Mouse (Mus musculus) WW6 (cell line): ENCODE data around the gene Gm20431.
A peak's percentile ranks its signal among the peaks of the same experiment; 100 is the strongest.
"Not testable (repeated sequence)": the region's sequence is repeated elsewhere in the genome, so short reads cannot be mapped to it uniquely, and the experiment has no call there.

Source experiments
- DNase-seq: peaks from one replicate; pipeline ENCODE4 v3.0.0-alpha.2; 2013; ENCODE audit warnings: low read depth, low spot score

Gm20431 gene

GRCm38 (mm10) chr2:167659847-167660610 is 1.3 kb downstream of the Gm20431 start:
- DNase-seq, result no peak

GRCm38 (mm10) chr2:167659177-167659846 is 2.0 kb downstream of the Gm20431 start:
- DNase-seq, result no peak

DNA sequence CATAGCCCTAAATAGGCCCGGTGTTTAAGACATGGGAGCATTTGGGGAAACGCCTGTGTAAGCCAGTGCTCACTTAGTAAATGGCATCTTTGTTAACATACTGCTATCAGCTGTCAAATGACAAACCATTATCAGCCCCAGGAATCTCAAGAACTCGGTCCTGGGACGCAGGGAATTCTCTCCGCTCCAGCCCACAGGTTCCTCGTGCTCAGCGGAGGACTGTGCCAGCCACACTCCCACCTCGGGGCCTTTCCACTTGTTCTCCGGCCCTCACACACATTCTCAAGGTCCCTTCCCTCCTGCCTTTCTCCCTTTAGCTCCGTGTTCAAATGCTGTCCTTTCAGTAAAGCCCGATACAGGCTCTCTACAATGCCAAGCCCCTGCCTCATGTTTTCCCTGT is 2.6 kb downstream of the Gm20431 start:
- no peak for DNase-seq

DNA sequence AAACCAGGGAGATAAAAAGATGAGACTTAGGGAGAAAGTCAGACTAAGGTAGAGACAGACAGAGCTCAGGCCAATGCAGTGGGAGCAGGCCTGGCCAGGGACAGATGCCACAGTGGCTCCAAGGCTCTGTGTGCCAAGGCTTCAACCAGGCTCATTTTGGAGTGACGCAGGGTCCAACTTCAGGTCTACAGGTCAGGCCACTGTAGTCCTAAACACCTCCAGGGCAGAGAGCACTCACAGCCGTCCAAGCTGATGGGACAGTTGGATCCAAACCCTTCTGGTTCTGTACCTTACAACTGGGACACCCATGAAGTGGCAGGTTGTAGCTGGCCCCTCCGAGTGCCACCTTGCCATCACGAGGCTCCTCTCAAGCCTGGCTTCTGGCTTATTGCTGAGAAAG is 3.3 kb downstream of the Gm20431 start:
- no peak for DNase-seq

GRCm38 (mm10) chr2:167656629-167657478 is 4.4 kb downstream of the Gm20431 start:
- DNase-seq, result no peak

- no peak for DNase-seq
Observed at GRCm38 (mm10) chr2:167654911-167655600, 6.2 kb downstream of the Gm20431 start.

DNA sequence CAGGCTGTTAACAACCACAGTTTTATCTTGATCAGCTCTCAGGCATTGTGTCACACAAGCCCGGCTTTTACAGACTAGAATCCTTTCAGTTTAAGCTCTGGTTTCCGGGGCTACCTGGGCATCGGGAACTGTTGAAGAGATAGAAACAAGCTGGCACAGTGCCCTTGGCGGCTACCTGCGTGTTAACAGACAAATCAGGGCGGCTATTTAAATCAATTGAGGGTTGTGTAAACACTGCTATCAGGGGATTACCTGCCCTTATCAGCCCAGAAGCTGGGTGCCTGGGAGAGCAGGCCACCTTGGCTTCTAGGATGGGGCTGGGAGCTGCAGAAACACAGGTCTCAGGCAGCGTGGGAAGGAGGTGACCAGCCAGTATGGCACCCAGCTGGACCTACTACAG is 8.6 kb downstream of the Gm20431 start:
- no peak for DNase-seq

DNA sequence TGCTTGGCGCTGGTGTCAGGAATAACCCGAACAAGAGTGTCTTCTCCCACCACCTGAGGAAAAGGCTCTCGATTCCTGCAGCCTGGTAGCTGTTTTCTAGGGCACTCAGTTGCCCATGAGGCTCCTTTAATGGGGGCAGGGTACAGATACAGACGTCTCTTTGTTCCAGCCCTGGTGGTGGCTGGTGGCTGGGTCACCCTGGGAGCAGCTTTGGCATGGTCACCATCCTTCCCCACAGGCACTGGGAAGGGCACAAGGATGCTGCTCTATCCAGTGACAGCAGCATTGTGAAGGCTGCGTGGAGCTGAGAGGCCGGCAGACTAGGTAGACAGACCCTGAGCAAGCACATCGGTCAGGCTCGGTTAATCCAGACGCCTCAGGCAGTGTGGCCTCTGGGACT is 9.7 kb downstream of the Gm20431 start:
- DNase-seq, result no peak

- DNase-seq, result no peak
Observed at GRCm38 (mm10) chr2:167649290-167650032, 11.8 kb downstream of the Gm20431 start.

DNA sequence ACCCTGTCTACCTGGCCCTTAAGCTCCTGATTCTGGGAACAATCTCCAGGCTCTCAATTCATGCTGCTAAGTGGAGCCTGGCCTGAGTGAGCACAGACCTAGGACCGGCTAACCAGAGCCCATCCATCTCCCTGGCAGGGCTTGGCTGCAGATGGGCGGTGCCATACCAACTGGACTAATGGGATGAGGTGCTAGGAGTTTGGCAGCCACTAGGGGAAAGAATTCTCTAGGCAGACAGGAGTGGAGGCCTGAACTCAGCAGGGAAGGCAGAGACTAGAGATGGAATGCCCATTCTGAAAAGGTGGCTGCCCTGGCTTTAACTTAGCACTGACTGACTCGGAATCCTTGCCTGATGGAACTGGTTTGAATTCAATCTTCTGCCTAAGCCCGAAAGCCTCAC is 14.9 kb downstream of the Gm20431 start:
- no peak for DNase-seq

DNA sequence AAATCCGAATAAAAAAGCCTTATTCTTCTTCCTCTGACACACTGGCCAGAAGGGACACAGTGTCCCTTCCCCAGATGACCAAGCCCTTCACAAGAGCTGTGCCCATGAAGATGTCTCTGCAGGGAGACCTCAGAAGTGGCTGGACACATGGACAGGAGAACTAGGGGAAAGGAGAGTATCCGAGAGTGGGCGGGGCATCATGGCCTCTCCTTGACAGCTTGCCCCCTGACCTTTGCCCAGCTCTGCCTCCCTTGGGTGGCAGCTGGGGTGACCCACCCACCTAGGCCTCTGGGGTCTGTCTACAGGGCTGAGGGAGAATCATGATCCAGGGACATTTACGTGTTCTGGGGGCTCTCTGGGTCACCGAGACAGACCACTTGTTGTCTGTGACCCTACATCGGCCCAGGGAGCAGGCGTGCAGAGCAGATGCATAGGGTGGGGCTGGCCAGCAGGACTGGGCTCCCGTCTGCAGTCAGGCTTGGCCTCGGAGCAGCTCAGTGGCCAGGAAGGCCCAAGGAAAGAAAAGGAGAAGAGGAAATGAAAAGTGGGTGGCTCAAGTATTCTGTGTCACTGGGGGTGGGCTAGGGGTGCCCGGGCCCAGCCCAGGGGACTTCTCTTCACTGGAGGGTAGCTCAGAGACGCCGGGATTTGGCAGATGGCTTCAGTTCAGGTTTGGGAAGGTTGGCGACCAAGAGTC is 17.8 kb downstream of the Gm20431 start:
- not testable (repeated sequence) for DNase-seq

GRCm38 (mm10) chr2:167642164-167642563 is 19.1 kb downstream of the Gm20431 start:
- no peak for DNase-seq

- DNase-seq, result no peak
Observed at GRCm38 (mm10) chr2:167641337-167641736, 20.0 kb downstream of the Gm20431 start.

GRCm38 (mm10) chr2:167640279-167640678 is 21.0 kb downstream of the Gm20431 start:
- no peak for DNase-seq

DNA sequence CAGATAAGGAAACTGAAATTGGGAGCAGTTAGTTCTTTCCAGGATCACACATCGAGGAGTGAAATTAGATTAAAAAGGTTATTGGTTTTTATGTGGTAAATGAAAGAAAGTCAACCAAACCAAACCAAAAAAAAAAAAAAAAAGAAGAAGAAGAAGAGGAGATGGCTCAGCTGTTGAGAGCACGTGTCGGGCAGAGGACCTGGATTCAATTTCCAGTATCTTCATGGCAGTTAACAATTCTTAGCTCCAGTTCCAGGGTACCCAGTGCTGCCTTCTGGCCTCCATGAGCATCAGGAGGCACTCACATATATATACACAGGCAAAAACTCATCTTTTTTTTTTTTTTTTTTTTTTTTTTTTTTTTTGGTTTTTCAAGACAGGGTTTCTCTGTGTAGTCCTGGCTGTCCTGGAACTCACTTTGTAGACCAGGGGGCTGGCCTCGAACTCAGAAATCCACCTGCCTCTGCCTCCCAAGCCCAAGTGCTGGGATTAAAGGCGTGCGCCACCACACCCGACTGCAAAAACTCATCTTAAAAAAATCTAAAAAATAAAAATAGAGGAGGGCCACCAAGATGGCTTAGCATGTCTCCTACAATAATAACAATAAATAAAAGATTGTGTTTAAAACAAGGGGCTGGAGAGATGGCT is 26.3 kb downstream of the Gm20431 start:
- no peak for DNase-seq

- DNase-seq, result peak; percentile 96
Observed at GRCm38 (mm10) chr2:167634338-167634770, 26.9 kb downstream of the Gm20431 start.

DNA sequence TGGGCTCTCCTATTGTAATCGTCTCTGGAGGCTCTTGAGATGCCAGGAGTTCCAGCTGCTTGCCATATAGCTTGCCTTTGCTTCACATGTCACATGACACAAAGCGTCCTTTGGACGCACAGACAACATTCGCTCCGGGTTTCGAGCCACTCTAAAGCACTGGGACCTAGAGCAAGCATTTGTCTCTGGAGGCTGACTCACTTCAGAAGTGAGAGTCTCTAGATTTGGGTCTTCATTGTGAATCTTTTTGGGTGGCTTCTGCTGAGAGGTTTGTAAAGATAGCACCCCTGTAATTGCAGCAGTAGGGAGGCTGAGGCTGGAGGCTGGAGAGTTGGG is 27.8 kb downstream of the Gm20431 start:
- DNase-seq, result no peak

DNA sequence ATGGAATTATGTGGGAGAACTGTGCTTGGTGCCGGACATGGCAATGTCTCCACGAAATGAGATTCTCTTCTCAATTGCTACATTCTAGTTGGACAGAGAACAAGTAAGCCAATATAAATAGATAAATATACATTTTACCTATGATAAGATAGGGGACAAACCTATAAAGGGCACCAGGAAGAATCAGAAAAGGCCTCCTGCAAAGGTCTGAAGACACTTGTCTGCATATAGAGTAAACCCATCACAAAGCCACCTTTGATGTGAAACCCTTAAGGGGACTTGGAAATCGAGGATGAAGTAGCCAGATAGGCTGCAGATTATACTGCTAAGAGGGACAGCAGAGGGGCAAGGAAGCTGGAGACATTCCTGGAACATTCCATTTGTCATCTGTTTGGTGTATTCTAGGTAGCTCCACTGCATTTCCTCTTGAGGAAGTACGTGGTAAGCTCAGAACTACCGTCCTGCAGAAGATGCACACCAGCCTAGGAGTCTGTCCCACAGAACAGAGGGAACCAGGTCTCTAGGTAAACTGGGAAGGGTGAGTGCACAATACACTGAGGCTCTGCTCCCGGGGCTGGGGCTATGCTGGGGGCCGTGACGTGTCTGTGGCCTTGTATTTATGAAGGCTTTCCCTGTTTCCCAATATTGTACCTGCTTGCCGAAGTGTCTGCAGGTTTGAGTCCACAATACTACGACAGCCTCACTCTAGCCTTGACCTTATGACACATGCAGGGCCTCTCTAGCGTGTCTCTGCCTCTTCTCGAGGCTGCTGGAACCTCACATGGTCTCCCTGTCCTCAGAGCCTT is 28.4 kb downstream of the Gm20431 start:
- DNase-seq, result no peak
